Mouse (Mus musculus) liver, adult (tissue): ENCODE data around the gene Enpp4.
A peak's percentile ranks its signal among the peaks of the same experiment; 100 is the strongest.

Experiments
- GATA4 ChIP-seq: IDR thresholded peaks from 2 replicates; pipeline ENCODE4 v1.6.1; 2014; ENCODE audit warnings: mild to moderate bottlenecking, low read length; ENCODE audit not compliant: insufficient replicate concordance

Enpp4 gene

GRCm38 (mm10) chr17:44105287-44106138 is at the start of gene Enpp4:
Gene Enpp4 (minus strand): TSS chr17:44105809.
- peak; percentile 77; the same call in 1 of the 2 replicates for TF ChIP-seq GATA4

- TF ChIP-seq GATA4, result no peak
Measured at GRCm38 (mm10) chr17:44155204-44155603, 49.6 kb upstream of the Enpp4 start.

DNA sequence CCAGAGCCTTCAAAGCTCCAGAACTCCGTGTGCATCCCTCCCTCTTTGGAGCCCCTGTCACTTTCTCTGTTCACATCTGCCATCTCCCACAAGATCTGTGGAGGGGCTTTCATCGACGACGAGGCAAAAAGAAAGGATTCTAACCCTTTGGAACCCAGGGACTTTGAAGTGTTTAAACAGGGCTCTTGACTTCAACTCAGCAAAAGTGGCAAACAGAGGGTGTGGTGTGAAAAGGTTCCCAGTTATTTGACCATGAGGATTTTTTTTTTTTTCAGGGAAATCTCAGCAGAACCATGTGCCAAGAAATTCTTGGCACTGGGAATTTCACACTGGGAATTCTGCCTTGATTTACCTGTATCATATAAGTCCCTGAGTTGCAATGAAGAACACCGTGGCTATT is 48.3 kb upstream of the Enpp4 start:
- TF ChIP-seq GATA4, result no peak

DNA sequence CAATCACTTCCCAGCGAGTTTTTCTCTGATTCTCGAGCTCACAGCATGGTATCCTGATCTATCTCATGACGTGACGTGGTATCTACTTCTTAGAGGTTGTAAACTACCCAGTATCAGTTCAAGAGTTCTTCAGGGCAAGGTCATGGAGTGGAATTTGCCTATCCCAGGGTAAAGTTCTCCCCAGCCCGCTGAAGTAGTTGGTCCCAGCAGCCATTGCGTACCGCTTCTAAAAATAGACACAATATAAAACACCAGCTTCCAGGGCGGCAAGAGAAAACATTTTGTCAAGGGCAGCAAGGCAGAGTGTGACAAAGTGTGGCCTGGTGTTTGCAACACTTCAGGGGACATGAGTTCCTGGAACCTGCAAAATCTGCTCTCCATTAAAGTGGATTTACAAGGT is 46.3 kb upstream of the Enpp4 start:
- TF ChIP-seq GATA4, result no peak

- TF ChIP-seq GATA4, result no peak
Measured at GRCm38 (mm10) chr17:44151130-44151529, 45.5 kb upstream of the Enpp4 start.

GRCm38 (mm10) chr17:44148109-44148846 is 42.7 kb upstream of the Enpp4 start:
- TF ChIP-seq GATA4, result no peak

GRCm38 (mm10) chr17:44145806-44146205 is 40.2 kb upstream of the Enpp4 start:
- no peak for TF ChIP-seq GATA4

DNA sequence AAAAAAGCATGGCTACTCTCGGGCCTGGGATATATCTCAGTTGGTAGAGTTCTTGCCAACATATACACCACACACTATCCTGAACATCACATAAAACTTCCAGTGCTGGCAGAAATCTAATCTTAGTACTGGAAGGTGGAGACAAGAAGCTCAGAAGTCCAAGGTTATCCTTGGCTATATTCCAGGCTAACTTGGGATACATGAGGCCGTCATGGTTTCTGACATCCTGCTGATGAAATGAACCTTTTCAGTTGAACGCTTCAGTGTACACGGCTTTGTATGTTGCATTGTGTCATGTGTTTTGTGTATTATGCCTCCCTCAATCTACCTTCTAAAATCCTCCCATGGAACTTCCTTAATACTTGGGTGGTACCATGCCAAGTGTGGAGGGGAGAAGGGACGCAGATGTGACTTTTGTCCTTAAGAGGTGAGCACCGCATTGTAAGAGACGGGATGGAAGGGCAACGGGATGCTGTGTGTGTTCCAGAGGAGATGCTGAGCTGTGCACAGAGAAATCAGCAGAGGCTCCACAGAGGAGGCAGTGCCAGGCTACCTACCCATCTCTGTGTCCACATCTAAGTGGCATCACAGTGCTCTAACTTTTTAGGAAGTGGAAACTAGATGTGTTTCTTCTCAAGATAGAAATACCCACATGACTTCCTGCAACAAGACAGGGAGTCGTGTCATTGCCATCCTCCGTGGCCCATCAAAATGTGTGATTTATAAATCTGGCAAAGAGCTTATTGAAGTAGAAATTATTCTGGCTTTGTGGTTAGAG is 31.4 kb upstream of the Enpp4 start:
- TF ChIP-seq GATA4, result no peak

DNA sequence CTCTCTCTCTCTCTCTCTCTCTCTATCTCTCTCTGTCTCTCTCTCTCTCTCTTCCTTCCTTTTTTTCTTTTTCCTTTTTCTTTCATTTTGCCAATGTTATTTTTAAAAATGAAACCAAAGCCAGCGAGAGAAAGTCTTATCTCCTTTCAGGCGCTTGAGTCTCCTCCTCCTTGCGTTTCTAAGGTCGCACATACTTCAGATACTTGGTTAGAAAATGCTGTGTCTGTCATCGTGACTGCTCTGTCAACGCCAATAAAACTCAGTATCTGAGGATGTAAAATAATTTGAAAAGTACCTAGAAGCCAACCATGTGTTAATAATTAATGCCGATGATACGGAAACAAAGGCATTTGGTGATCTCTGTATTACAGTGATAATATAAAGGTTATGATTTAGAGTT is 30.4 kb upstream of the Enpp4 start:
- TF ChIP-seq GATA4, result no peak

DNA sequence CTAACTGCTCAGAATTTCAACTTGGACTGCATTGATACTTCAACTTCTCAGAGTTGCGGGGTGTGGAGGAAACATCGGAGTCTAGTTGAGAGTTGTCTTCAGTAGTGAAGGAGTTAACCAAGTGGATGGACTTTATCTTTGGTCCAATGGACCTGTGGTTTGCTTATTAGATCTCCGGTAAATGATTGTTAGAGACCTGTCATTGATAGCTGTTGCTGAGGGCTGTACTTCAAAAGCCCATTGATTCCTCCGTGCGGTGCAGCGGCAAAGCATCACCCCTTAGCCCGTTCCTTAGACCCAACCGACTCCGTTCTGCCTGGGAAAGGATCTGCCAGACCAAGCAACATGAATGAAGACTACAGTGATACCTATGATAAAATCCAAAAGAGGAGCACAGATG is 28.9 kb upstream of the Enpp4 start:
- TF ChIP-seq GATA4, result no peak

DNA sequence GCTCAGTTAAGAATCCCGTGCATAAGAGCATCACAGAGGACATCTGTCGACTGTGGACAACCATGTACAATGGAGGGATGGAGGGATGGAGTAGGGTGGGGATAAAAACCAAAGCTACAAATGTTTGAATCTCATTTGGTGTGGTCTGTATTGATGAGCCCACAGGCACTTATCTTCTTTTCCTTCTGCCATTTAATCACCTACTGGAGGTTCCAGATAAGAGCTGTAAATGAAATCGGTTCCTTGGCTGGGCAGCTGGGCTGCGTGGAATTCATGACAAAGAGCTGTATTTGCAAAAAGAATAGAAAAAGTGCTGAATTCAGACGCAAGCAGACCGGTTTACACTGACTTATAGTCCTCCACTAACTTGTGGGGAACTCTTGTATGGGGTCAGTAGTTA is 28.5 kb upstream of the Enpp4 start:
- TF ChIP-seq GATA4, result no peak

DNA sequence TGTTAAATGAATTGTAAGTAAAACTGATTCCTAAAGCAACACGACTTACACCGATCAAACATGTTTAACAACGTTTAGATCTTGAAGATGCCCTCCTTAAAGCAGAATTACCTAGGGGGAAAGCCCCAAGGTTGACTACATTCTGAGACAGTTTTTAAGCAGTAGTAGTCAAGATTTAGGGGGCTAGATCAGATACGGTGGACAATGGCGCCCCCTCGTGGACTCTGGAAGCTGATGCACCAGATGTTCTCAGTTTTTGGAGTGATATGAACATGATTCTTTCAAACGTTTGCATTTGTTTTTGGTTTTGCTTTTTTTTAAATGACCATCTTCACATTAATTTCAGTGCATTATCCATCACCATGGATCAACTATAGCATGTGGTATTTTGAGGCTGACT is 24.8 kb upstream of the Enpp4 start:
- no peak for TF ChIP-seq GATA4

DNA sequence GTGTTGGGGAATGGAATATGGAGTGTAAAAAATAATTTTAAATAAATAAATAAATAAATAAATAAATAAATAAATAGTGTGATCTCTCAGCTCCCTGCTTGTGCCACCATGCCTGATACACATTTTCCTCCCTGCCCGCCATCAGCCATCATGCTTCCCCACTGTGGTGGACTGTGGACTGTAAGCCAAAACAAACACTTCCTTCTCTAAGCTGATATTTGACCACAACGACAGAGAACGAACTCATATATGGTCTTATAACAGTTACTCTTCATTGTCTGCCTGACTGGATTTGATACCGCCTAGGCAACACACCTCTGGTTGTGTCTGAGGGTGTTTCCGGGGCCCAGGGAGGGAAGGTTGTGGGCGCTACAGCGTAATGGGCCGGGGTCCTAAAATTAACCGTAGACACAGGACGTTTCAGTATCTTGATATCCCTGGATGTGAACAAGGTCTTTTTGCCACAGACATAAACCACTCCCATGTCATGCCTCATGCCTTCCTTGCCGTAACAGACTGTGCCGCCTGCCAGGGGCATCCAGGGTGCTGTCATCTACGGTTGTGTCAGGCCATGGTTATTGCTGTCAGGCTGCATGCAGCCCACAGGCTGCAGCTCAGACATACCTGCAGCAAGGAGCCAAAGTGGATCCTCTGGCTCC is 23.6 kb upstream of the Enpp4 start:
- TF ChIP-seq GATA4, result no peak

- no peak for TF ChIP-seq GATA4
Measured at GRCm38 (mm10) chr17:44121366-44122100, 15.9 kb upstream of the Enpp4 start.
